Mouse (Mus musculus) midbrain, embryonic 14.5 days (tissue): ENCODE measurements around the gene Ckb. TPM values are rescaled to one million over a fixed set of nuclear protein-coding genes. Genes with fewer than 3 reads are reported as not detected.

ENCODE experiments used
- ATAC-seq: fragments of 200-750 bp; cut with Nextera tagmentation; 2 replicates; pipeline ENCODE4 v1.8.0; 2017; ENCODE audit warnings: moderate number of reproducible peaks, moderate library complexity; ENCODE audit not compliant: low FRiP score, low TSS enrichment
- DNase-seq: peaks from one replicate; pipeline ENCODE4 v3.0.0-alpha.2; 2015
- H3K27ac ChIP-seq: fragments of 300-500 bp; sonication (generic); replicated peaks from 2 replicates; pipeline ENCODE4 v1.5.1; 2014; ENCODE audit warnings: mild to moderate bottlenecking, low read depth, low read length, moderate library complexity
- H3K27me3 ChIP-seq: fragments of 300-500 bp; sonication (generic); 2 replicates; pipeline ENCODE4 v1.6.1; 2014; ENCODE audit warnings: low read length, control low read depth, mixed read lengths; ENCODE audit not compliant: control insufficient read depth, insufficient read depth
- H3K36me3 ChIP-seq: fragments of 300-500 bp; sonication (generic); 2 replicates; pipeline ENCODE4 v1.6.1; 2014; ENCODE audit warnings: low read length, control low read depth; ENCODE audit not compliant: control insufficient read depth, insufficient read depth
- H3K4me1 ChIP-seq: fragments of 300-500 bp; sonication (generic); 2 replicates; pipeline ENCODE4 v1.6.1; 2014; ENCODE audit warnings: mild to moderate bottlenecking, antibody characterized with exemption, low read length, control low read depth; ENCODE audit not compliant: control insufficient read depth, insufficient read depth
- H3K4me2 ChIP-seq: fragments of 300-500 bp; sonication (generic); 2 replicates; pipeline ENCODE4 v1.6.1; 2014; ENCODE audit warnings: mild to moderate bottlenecking, low read length, moderate library complexity
- H3K4me3 ChIP-seq: fragments of 300-500 bp; sonication (generic); replicated peaks from 2 replicates; pipeline ENCODE4 v1.5.1; 2014; ENCODE audit warnings: low read depth, low read length
- H3K9ac ChIP-seq: fragments of 300-500 bp; sonication (generic); replicated peaks from 2 replicates; pipeline ENCODE4 v1.6.1; 2014; ENCODE audit warnings: mild to moderate bottlenecking, low read length, moderate library complexity
- H3K9me3 ChIP-seq: fragments of 300-500 bp; sonication (generic); 2 replicates; pipeline ENCODE4 v1.6.1; 2016; ENCODE audit warnings: low read length, control low read depth, mixed read lengths; ENCODE audit not compliant: control insufficient read depth
- WGBS: fragments of 180-500 bp; shearing (Covaris S2); extraction: QIAGEN DNeasy Blood & Tissue Kit; methylation state at CpG from one replicate; pipeline ENCODE4 v1.1.7; 2014; 5-methylcytosine and 5-hydroxymethylcytosine counted together
- polyA plus RNA-seq: library from polyadenylated mRNA; unstranded; fragments of >200 nt; fragmentation: Nextera tagmentation; extraction: Ambion mirVana; gene quantifications from 2 replicates; pipeline ENCODE4 v1.2.1, GENCODE M21; 2014

Gene Ckb
- polyA plus RNA-seq, 1 experiment from 2014 or later, result 1,414 TPM

DNA sequence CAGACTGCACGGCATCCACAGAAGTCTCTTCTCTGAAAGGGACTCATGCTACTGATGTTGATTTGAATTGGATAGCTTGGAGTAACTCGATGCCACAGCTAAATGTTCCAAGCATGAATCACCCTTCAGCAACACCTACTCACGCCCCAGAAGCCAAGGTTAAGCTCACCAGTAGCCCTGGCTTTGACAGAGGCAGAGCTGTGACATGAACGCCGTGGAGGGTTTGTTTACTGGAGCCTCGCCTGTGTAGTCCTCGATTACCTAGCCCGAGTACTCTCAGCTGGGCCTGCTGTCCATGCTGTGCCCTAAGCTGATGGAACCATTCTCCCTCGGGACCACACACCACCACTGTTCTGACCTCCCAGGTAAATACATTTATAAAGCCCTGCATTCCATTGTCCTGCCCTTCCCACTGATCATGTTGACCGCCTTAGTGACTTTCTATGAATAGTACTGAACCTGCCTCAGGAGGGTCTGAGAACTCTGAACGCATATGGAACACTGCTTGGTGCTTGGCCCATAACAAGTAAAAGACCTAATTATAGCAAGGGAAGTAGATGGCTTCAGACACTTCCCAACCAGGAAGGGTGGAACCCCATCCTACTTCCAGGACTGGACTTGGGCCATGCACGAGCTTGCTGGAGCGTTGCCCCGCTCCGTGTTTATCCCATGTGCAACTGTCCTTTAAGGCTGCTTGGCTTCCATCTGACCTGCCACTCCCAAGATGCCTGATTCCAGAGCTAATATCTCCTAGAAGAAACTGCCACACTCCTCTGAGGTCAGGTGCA, 33.2 kb upstream of the Ckb start:
- no peak for DNase-seq
- no peak overlapping the region for H3K4me3 ChIP-seq
- H3K36me3 ChIP-seq, result peaks cover 25% of the 10 kb centered on the region
- H3K27ac ChIP-seq, result 0 out of 2 replicates have a peak overlapping the region, but pooled peaks have one; percentile 32
- H3K9me3 ChIP-seq, result no peaks in the 10 kb centered on the region
- no peak overlapping the region for H3K4me2 ChIP-seq
- H3K9ac ChIP-seq, result no peak overlapping the region
- H3K27me3 ChIP-seq, result no peaks in the 10 kb centered on the region
- no peak for ATAC-seq
- H3K4me1 ChIP-seq, result no peaks in the 10 kb centered on the region
- WGBS, result 82% methylated on average over 15 of the region's 15 CpGs

DNA sequence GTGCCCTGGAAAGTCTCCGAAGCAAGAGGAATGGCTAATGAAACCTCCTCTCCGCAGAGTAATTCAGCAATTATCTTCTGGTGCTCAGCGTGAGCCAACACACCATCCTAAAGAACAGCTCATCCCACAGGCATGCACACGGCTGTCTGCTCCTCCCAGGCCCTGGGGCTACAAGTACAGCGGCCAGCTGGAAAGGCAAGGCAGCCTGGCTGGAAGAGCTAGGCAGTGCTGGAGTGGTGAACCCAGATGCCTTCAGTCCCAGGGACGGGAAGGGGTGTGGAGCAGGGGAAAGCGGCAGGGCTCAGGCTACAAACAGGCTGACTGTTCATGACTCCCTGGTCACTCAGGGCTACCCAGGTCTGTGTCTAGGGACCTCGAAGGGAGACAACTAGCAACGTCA, 32.5 kb upstream of the Ckb start:
- no peak overlapping the region for H3K4me2 ChIP-seq
- peak overlapping the region; percentile 32; the same call in 1 of the 2 replicates for H3K27ac ChIP-seq
- no peaks in the 10 kb centered on the region for H3K4me1 ChIP-seq
- DNase-seq (peak; percentile 33), ATAC-seq (no peak)
- no peak overlapping the region for H3K4me3 ChIP-seq
- H3K36me3 ChIP-seq, result peaks cover 17% of the 10 kb centered on the region
- no peaks in the 10 kb centered on the region for H3K9me3 ChIP-seq
- H3K27me3 ChIP-seq, result no peaks in the 10 kb centered on the region
- 68% methylated on average over 9 of the region's 9 CpGs for WGBS
- H3K9ac ChIP-seq, result no peak overlapping the region

DNA sequence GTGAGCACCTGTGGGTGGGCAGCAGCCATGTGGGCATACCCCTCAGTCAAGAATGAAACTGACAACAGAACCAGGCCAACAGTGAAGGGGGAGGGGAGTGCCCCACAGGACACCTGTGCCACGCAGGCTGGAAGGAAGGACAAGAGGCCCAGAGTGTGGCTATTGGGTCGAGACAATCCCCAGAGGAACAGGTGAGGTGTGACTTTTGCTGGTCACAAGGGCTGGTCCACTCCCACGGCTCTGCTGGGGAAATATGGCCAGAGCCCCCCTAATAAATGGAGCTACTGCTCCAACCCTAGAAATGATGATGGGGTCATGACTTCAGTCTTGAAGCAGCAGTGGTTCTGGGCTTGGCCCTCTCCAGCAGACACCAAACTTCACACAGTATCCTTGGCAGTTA, 31.2 kb upstream of the Ckb start:
- H3K9me3 ChIP-seq, result no peaks in the 10 kb centered on the region
- H3K4me2 ChIP-seq, result no peak overlapping the region
- H3K4me1 ChIP-seq, result no peaks in the 10 kb centered on the region
- no peak overlapping the region for H3K4me3 ChIP-seq
- 85% methylated on average over 3 of the region's 3 CpGs for WGBS
- DNase-seq (no peak), ATAC-seq (no peak)
- H3K9ac ChIP-seq, result no peak overlapping the region
- no peak overlapping the region for H3K27ac ChIP-seq
- H3K27me3 ChIP-seq, result no peaks in the 10 kb centered on the region
- peaks cover 5% of the 10 kb centered on the region for H3K36me3 ChIP-seq

DNA sequence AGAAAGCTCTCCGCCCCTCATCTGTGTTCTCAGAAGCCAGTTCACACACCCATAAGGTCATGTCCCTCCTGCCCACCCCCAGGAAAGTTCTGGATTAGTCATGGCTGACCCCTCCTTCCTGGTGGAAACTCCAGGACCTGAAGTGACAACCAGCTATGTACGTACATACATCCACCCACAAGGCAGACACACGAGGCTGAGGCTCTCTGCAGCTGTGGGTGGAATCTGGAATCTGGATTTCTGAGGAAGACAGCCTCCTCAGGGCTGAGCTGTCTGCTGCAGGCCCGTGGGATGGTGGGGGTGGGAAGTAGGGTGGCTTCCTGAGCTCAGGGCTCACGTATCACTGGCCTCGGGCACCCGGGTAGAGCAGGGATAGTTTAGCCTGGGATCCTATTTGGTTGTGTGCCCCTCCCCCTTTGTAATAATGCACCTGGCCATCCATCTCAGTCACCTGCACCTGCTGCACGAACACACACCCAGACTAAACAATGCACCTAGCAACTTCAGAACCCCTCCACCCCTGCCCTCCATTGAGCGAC, 28.9 kb upstream of the Ckb start:
- no peak for DNase-seq

DNA sequence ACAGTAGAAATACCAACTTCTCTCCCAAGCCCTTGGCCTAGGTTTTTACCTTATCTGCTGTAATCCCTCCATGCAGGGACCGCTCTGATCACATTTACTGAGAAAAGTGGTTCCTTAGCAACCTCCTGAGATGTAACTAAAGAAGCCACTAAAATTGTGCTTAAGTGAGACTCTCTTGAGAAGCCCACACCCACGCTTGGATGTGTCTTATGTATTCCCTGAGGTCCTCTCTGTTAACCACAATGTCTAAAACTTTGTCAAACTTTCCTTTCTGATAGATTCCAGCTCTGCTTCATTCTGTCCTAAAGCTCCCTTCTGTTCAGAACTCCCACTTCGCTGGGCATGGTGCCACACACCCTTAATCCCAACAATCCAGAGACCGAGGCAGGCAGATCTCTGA, 27.4 kb upstream of the Ckb start:
- no peaks in the 10 kb centered on the region for H3K9me3 ChIP-seq
- H3K9ac ChIP-seq, result no peak overlapping the region
- no peak for DNase-seq
- 87% methylated on average over 4 of the region's 4 CpGs for WGBS
- no peaks in the 10 kb centered on the region for H3K27me3 ChIP-seq
- no peak overlapping the region for H3K27ac ChIP-seq
- H3K4me3 ChIP-seq, result no peak overlapping the region
- no peak overlapping the region for H3K4me2 ChIP-seq
- H3K4me1 ChIP-seq, result peaks cover 18% of the 10 kb centered on the region
- H3K36me3 ChIP-seq, result no peaks in the 10 kb centered on the region
- no peak for ATAC-seq

More for the DNA sequence above, 28.9 kb upstream of the Ckb start:
- H3K4me2 ChIP-seq, result no peak overlapping the region
- 79% methylated on average over 9 of the region's 9 CpGs for WGBS
- no peaks in the 10 kb centered on the region for H3K27me3 ChIP-seq
- H3K36me3 ChIP-seq, result no peaks in the 10 kb centered on the region
- no peak overlapping the region for H3K27ac ChIP-seq
- H3K4me1 ChIP-seq, result 0 out of 2 replicates have a peak, but pooled peaks cover 4% of the 10 kb centered on the region
- no peak for ATAC-seq
- no peaks in the 10 kb centered on the region for H3K9me3 ChIP-seq
- no peak overlapping the region for H3K4me3 ChIP-seq
- H3K9ac ChIP-seq, result no peak overlapping the region

DNA sequence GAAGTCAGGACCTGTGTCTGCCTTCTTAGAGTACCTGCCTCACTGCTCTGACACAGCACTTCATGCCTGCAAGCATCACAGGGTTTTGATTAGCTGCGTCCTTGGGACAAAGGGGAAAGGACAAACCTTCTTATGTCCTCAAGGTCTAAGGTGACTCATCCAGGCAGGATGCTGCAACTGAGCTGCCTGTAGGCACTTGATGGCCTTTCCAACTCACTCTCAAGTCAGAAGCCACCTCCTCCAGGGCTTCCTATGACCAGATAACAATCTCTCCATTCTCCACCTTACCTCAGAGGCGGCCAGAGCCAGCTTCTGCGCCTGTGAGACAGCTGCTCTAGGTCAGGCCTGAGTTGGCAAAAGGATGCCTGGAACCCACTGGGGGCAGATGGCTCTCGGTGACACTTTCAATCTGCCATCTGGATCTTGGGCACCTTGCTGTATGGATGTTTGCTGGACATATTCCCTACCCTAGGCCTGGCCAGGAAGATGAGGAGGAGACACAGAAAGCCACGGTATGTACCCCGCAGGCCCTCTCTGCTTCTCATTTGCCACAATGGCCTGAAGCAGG, 26.3 kb upstream of the Ckb start:
- no peak for ATAC-seq

DNA sequence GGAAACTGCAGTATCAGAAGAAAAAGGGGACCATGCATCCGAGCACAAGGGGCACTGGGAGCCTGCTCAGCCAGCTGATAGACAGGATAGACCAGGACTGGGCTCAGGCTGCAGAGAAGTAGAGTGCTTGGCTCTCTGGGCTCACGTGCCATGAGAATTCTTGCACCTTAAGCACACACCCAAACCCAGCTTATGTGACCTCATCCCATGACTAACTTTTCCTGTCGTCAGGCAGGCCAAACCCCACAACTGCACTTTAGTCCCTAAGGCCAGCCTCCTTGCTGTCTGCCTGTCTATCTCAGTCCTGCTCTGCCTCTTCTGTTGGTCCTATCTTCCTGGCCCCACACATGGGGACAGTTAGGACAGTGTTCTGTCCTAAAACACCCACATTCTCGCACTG, 25.6 kb upstream of the Ckb start:
- Histone ChIP-seq H3K27me3 (no peaks in the 10 kb centered on the region), H3K4me2 (no peak overlapping the region), H3K9me3 (no peaks in the 10 kb centered on the region), H3K36me3 (no peaks in the 10 kb centered on the region), H3K9ac (no peak overlapping the region), H3K4me3 (no peak overlapping the region), H3K4me1 (peaks cover 36% of the 10 kb centered on the region), H3K27ac (no peak overlapping the region)
- WGBS, result 74% methylated on average over 4 of the region's 4 CpGs
- ATAC-seq (no peak), DNase-seq (no peak)

More for the DNA sequence above, 26.3 kb upstream of the Ckb start:
- H3K36me3 ChIP-seq, result no peaks in the 10 kb centered on the region
- no peak for DNase-seq
- 86% methylated on average over 6 of the region's 6 CpGs for WGBS
- no peak overlapping the region for H3K9ac ChIP-seq
- H3K4me3 ChIP-seq, result no peak overlapping the region
- H3K27me3 ChIP-seq, result no peaks in the 10 kb centered on the region
- no peaks in the 10 kb centered on the region for H3K9me3 ChIP-seq
- H3K4me1 ChIP-seq, result peaks cover 29% of the 10 kb centered on the region
- H3K27ac ChIP-seq, result no peak overlapping the region
- H3K4me2 ChIP-seq, result no peak overlapping the region

DNA sequence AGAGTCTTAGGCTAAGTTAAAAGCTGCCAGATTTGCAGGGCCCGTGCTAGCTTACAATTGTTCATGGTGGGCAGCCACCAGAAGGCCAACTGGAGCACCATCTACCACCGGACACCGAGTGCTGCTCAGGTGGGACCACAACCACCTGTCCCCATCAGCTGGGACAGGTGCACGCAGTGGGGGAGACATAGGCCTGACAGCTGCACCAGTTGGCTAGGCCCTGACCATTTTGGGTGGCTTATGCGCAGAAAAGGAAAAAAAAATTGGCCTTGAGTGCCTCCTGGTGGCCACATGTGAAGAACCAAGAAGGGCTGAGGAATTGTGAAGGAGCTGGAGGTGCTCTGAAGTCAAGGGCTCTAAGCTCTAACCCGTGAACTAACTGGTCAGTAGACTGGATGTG, 24.1 kb upstream of the Ckb start:
- H3K9me3 ChIP-seq, result no peaks in the 10 kb centered on the region
- ATAC-seq (no peak), DNase-seq (peak; percentile 88)
- no peak overlapping the region for H3K4me3 ChIP-seq
- H3K36me3 ChIP-seq, result no peaks in the 10 kb centered on the region
- 14% methylated on average over 6 of the region's 6 CpGs for WGBS
- no peaks in the 10 kb centered on the region for H3K27me3 ChIP-seq
- H3K9ac ChIP-seq, result peak overlapping the region; percentile 26; the same call in 1 of the 2 replicates
- peaks cover 47% of the 10 kb centered on the region for H3K4me1 ChIP-seq
- H3K27ac ChIP-seq, result peak overlapping the region; percentile 91
- no peak overlapping the region for H3K4me2 ChIP-seq
